Mouse (Mus musculus) liver, adult 2 months (tissue): ENCODE results near the gene Prr14.
A peak's percentile ranks its signal among the peaks of the same experiment; 100 is the strongest.

ENCODE experiments used
- CTCF ChIP-seq: fragments of 200-500 bp; IDR thresholded peaks from 2 replicates; pipeline ENCODE4 v1.5.1; 2011; ENCODE audit warnings: low read depth, low read length, control low read depth
- POLR2A ChIP-seq: fragments of 200-500 bp; IDR thresholded peaks from 2 replicates; pipeline ENCODE4 v1.6.1; 2011; ENCODE audit warnings: low read length, control low read depth; ENCODE audit not compliant: insufficient read depth; ENCODE audit errors: extremely low read depth

- TF ChIP-seq CTCF (no peak), POLR2A (0 out of 2 replicates have a peak, but pooled peaks have one; percentile 6)
These were observed 53.0 kb downstream of the Prr14 start for GRCm38 (mm10) chr7:127512231-127513015.
